Mouse (Mus musculus): ENCODE data around the gene Ptprg. TPM values are rescaled to one million over a fixed set of nuclear protein-coding genes. Genes with fewer than 3 reads are reported as not detected.

The Ptprg gene
- polyA plus RNA-seq, 1 experiment: 73.9 TPM

DNA sequence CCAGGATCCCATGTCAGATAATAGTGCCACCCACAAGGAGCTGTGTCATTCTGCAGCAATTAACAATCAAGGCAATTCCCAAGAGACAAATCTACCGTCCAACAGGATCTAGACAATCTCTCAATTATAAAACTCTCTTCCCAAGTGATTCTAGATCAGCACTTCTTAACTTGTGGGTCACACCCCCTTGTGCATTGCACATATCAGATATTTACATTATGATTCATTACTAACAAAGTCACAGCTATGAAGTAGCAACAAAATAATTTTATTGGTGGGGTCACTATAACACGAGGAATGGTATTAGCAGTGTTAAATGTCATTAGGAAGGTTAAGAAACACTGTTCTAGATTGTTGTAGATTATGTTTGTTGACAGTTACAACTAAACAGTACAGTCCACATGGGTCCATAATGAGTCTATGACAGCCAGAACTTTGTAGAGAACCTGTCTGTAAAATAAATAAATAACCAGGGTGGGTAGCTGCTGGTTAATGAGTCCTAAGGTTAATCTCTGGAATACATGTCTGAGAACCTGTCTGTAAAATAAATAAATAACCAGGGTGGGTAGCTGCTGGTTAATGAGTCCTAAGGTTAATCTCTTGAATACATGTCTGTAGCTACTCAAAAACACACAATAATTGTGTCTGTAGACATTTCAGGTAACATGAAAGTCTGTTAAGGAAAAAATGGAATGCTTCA is 520.2 kb downstream of the Ptprg start:
- H3K4me1 ChIP-seq (ENCODE audit: control insufficient read depth, insufficient read depth, low read length): peaks cover 16% of the 10 kb centered on the region
- H3K27ac ChIP-seq (ENCODE audit: insufficient read depth, low read length): no peak overlapping the region
- no peak overlapping the region for H3K4me3 ChIP-seq (ENCODE audit: insufficient read depth, low read length)
- no peak for TF ChIP-seq CTCF (IDR thresholded peaks at IDR 0.05; ENCODE audit: borderline replicate concordance, insufficient read depth, low read length)
- TF ChIP-seq POLR2A (IDR thresholded peaks at IDR 0.05; ENCODE audit: low read depth, low read length): no peak

DNA sequence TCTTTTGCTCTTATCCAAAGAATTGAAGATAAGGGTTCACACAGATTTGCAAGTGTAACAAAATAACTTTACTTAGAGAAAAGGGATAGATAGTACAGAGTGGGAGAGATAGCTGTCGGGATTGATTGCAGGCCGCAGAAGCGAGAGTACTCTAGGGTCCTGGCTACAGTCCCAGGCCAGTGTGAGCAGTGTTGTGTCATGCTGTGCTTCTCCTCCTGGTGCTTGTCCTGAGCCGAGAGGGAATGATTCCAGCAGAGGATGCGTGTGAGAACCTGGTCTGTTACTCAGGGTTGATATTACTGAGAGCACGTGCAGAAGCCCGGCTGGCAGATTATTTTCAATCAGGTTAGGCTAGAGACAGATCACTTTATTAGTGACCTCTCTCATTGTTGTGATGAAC is 523.9 kb downstream of the Ptprg start:
- Histone ChIP-seq H3K4me1 (ENCODE audit: control insufficient read depth, insufficient read depth, low read length) (peaks cover 5% of the 10 kb centered on the region), H3K4me3 (ENCODE audit: insufficient read depth, low read length) (no peak overlapping the region), H3K27ac (ENCODE audit: insufficient read depth, low read length) (no peak overlapping the region)
- TF ChIP-seq POLR2A (IDR thresholded peaks at IDR 0.05; ENCODE audit: low read depth, low read length) (no peak), CTCF (IDR thresholded peaks at IDR 0.05; ENCODE audit: borderline replicate concordance, insufficient read depth, low read length) (no peak)

DNA sequence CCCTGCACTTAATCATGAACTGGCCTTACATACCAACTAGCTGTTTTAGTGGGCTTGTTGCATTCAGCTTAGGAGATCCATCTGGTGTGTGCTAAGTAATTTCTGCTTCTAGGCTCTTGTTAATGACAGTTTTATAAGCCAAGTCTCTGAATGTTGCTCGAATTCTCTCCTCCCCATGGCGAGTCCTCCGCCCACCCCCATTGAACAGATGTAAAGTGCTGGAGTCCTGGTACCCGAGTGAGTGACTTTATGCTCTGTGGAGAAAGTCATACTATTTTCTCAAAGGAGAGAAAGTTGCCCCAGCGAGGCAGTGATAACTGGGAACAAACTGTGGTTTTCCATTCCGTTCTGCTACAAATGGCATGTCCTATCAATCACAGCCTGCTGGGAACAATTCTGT is 525.9 kb downstream of the Ptprg start:
- no peak for TF ChIP-seq CTCF (IDR thresholded peaks at IDR 0.05; ENCODE audit: borderline replicate concordance, insufficient read depth, low read length)
- H3K4me3 ChIP-seq (ENCODE audit: insufficient read depth, low read length): no peak overlapping the region
- no peak overlapping the region for H3K27ac ChIP-seq (ENCODE audit: insufficient read depth, low read length)
- H3K4me1 ChIP-seq (ENCODE audit: control insufficient read depth, insufficient read depth, low read length): no peaks in the 10 kb centered on the region

DNA sequence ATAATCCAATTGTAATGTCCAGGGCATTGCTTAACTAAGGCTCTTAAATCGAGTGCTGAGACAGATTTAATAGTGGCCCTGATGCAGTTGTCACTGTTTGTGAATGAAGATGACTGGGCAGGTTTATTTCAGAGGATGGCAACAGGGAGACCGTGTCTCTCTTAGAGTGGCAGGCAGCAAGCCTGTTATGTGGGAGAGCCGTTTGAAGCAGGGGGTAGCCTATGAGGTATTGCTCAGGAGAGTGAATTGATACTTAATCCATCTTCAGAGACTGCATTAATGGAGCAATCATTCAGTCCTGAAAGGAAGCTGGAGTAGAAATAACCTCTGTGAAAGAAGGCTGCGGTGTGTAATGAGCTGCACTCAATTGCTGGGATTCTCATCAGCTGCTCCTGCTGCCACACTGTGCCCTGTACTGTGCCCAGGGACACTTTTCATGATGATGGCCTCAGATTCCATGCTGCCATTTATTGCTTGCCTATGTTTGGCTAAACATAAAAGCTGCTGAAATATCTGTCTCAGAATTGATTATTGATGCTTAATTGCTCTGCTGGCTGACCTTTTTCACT is 526.6 kb downstream of the Ptprg start:
- no peaks in the 10 kb centered on the region for H3K4me1 ChIP-seq (ENCODE audit: control insufficient read depth, insufficient read depth, low read length)
- H3K4me3 ChIP-seq (ENCODE audit: insufficient read depth, low read length): no peak overlapping the region
- H3K27ac ChIP-seq (ENCODE audit: insufficient read depth, low read length): no peak overlapping the region
- TF ChIP-seq CTCF (IDR thresholded peaks at IDR 0.05; ENCODE audit: borderline replicate concordance, insufficient read depth, low read length): no peak
- TF ChIP-seq POLR2A (IDR thresholded peaks at IDR 0.05; ENCODE audit: low read depth, low read length): no peak

DNA sequence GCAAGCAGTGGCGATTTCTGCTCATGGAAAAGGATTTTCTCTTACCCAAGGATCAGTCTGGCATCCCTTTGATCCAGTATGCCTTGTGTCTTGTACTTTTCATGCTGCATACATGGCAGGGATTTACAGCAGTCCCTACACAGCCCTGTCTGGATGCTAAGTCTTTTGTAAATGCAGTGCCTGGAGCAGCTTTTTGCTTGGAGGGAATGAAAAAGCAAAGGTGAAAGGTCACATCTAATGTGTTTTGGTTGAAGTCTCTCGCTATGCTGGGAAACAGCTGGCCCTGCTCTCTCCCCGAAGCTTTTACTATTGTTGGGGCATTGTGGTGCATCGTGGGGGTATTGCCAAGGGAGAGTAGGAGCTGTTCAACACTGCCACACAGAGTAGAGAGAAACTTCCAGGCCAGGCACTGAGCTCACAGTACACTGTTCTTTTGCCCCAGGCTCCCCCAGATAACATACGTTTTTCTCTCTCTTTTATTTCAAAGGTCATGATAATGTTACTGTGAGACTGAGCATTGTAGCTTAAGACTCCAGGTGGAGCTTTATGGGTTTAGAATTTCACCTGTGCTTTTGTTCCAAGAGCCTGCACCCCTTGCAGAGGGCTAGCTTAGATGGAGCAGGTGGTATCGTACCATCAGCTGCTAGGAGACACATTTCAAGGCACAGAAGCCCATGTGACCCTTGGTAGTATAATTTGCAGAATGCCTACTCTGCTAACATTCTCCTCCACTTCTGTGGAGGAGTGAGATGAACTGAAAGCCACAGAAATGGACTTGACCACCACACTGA is 529.0 kb downstream of the Ptprg start:
- H3K4me1 ChIP-seq (ENCODE audit: control insufficient read depth, insufficient read depth, low read length): no peaks in the 10 kb centered on the region
- H3K4me3 ChIP-seq (ENCODE audit: insufficient read depth, low read length): no peak overlapping the region
- TF ChIP-seq POLR2A (IDR thresholded peaks at IDR 0.05; ENCODE audit: low read depth, low read length) (no peak), CTCF (IDR thresholded peaks at IDR 0.05; ENCODE audit: borderline replicate concordance, insufficient read depth, low read length) (no peak)
- no peak overlapping the region for H3K27ac ChIP-seq (ENCODE audit: insufficient read depth, low read length)

DNA sequence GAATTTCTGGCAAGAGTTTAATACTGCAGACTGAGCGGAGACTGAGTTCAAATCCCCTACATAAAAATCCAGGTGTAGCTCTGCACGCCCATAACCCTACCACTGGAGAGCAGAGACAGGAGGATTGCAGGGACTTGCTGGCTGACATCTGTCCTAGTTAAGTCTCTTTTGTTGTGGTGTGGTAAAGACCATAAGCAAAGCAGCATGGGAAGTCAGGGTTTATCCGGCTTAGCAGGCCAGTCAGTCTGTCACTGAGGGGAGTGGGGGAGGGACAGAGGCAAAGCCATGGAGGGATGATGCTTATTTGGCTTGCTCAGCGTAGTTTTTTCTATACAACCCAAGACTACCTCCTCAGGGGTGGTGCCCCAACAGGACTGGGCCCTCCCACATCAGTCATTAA is 530.7 kb downstream of the Ptprg start:
- H3K27ac ChIP-seq (ENCODE audit: insufficient read depth, low read length): no peak overlapping the region

DNA sequence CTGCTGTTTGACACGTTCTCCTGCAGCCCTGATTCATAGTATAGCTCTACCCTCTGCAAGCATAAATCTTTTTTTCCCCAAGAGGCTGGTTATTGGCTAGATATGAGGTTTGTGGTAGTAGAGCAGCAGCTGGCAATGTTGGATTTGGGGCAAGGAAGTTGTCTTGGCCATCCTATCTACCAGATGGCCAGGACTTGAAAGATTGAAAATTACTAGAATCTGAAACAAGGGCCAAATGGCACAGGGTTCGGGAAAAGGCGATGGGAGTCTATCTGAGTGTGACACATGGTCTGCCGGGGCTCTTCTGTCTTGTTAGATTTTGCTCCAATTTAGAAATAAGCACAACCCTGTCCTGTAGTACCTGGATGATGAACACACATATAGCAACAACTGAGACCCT is 531.7 kb downstream of the Ptprg start:
- H3K4me1 ChIP-seq (ENCODE audit: control insufficient read depth, insufficient read depth, low read length): no peaks in the 10 kb centered on the region

More for the DNA sequence above, 530.7 kb downstream of the Ptprg start:
- TF ChIP-seq POLR2A (IDR thresholded peaks at IDR 0.05; ENCODE audit: low read depth, low read length) (no peak), CTCF (IDR thresholded peaks at IDR 0.05; ENCODE audit: borderline replicate concordance, insufficient read depth, low read length) (no peak)
- Histone ChIP-seq H3K4me1 (ENCODE audit: control insufficient read depth, insufficient read depth, low read length) (no peaks in the 10 kb centered on the region), H3K4me3 (ENCODE audit: insufficient read depth, low read length) (no peak overlapping the region)

DNA sequence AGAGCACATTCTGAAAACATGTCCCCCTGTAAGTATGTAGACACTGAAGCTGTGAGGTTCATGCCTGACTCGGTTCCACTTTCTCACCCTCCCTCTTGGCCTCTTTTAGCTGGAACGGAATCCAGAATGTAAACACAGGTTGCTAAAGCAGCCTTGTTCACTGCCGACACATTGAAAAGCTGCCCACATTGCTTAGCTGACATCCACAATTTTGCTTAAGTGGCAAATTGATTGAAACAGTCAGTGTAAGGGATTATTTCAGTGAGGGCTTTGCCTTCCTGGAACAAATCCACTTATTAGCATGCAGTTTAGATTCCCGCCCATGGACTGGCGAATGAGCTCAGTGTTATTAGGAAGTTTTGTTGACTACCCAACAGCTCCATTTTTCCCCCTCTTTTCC is 532.8 kb downstream of the Ptprg start:
- Histone ChIP-seq H3K27ac (ENCODE audit: insufficient read depth, low read length) (no peak overlapping the region), H3K4me3 (ENCODE audit: insufficient read depth, low read length) (no peak overlapping the region), H3K4me1 (ENCODE audit: control insufficient read depth, insufficient read depth, low read length) (no peaks in the 10 kb centered on the region)
- TF ChIP-seq POLR2A (IDR thresholded peaks at IDR 0.05; ENCODE audit: low read depth, low read length) (no peak), CTCF (IDR thresholded peaks at IDR 0.05; ENCODE audit: borderline replicate concordance, insufficient read depth, low read length) (no peak)

More for the DNA sequence above, 531.7 kb downstream of the Ptprg start:
- TF ChIP-seq CTCF (IDR thresholded peaks at IDR 0.05; ENCODE audit: borderline replicate concordance, insufficient read depth, low read length) (no peak), POLR2A (IDR thresholded peaks at IDR 0.05; ENCODE audit: low read depth, low read length) (no peak)
- H3K27ac ChIP-seq (ENCODE audit: insufficient read depth, low read length): no peak overlapping the region
- no peak overlapping the region for H3K4me3 ChIP-seq (ENCODE audit: insufficient read depth, low read length)

DNA sequence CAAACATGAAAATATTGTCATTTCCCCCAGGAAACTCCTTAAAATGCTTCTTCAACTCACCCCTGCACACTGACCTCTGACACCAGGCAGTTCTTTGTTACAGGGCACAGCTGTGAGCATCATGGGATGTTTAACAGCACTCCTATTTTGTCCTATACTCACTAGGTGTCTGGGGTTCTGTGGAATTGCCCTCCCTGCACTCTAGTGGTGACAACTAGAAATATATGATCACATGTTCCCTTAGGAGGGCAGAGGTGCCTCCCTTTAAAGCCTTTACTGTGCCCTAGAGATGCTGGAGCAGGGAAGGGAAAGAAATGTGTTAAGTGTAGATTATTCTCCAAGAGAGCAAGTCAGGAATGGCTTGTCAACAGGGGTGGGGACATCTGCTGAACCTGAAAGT is 536.6 kb downstream of the Ptprg start:
- H3K4me1 ChIP-seq (ENCODE audit: control insufficient read depth, insufficient read depth, low read length): no peaks in the 10 kb centered on the region
- TF ChIP-seq POLR2A (IDR thresholded peaks at IDR 0.05; ENCODE audit: low read depth, low read length) (no peak), CTCF (IDR thresholded peaks at IDR 0.05; ENCODE audit: borderline replicate concordance, insufficient read depth, low read length) (no peak)
- no peak overlapping the region for H3K27ac ChIP-seq (ENCODE audit: insufficient read depth, low read length)
- no peak overlapping the region for H3K4me3 ChIP-seq (ENCODE audit: insufficient read depth, low read length)

DNA sequence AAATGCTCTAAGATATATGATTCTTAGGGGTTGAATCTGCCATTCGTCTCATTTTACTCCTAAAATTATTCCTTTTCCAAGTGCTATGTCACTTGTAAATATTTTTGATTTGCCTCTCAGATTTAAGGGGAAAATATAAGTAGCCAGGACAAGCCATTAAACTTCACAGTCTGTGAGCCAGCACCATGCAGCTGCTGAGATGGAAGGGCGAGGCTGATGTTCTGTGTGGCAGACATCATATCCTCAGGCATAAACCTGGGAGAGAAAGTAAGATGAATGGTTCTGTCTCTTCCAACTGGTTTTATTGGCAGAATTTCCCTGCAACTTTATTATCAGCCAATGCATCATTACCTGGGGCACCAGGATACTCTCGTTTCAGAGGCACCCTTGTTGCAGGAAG is 538.4 kb downstream of the Ptprg start:
- Histone ChIP-seq H3K4me1 (ENCODE audit: control insufficient read depth, insufficient read depth, low read length) (no peaks in the 10 kb centered on the region), H3K27ac (ENCODE audit: insufficient read depth, low read length) (no peak overlapping the region), H3K4me3 (ENCODE audit: insufficient read depth, low read length) (no peak overlapping the region)
- TF ChIP-seq POLR2A (IDR thresholded peaks at IDR 0.05; ENCODE audit: low read depth, low read length) (no peak), CTCF (IDR thresholded peaks at IDR 0.05; ENCODE audit: borderline replicate concordance, insufficient read depth, low read length) (no peak)

All from embryonic fibroblast, embryonic 13.5 days (primary cell).